Mouse (Mus musculus): ENCODE data around the gene Crispld2. TPM values are rescaled to one million over a fixed set of nuclear protein-coding genes. Genes with fewer than 3 reads are reported as not detected.

The Crispld2 gene
- total RNA-seq, 1 experiment = 12.1 TPM

DNA sequence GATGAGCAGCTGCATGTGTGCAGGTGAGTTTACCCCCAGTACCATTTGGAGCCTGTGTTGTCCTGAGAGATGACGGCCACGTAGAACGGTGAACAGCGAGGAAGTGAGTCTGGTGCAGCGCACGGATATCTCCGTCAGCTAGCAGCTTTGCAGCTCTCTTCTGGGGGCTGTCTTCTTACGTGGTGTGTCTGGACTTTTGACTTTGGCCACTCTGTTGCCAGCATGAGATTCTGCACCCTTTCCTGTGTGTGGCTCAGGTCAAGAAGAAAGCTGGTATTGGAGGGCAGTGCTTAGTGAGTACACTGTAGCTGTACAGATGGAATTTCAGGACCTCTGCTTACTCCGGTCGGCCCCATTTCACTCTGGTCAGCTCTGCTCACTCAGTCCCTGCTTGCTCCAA is 34.2 kb upstream of the Crispld2 start:
- H3K9ac ChIP-seq (ENCODE audit: insufficient read depth, low read depth, low read length, poor library complexity, severe bottlenecking) = no peak overlapping the region
- no peak for TF ChIP-seq ZNF384 (IDR thresholded peaks at IDR 0.05; ENCODE audit: low read depth, low read length)
- no peak for TF ChIP-seq CHD2 (IDR thresholded peaks at IDR 0.05; ENCODE audit: low read depth, low read length)
- no peak for TF ChIP-seq MAFK (IDR thresholded peaks at IDR 0.05; ENCODE audit: insufficient read depth, low read depth, low read length)
- no peak for TF ChIP-seq ZC3H11A (IDR thresholded peaks at IDR 0.05; ENCODE audit: borderline replicate concordance, low read depth, low read length)
- no peak for TF ChIP-seq HCFC1 (IDR thresholded peaks at IDR 0.05; ENCODE audit: borderline replicate concordance, insufficient read depth, low read length)
- H3K4me3 ChIP-seq (ENCODE audit: insufficient read depth in 1 of 2, low read depth in 1 of 2, low read length in 2 of 2, poor library complexity in 1 of 2, severe bottlenecking in 1 of 2) = no peak overlapping the region
- H3K9me3 ChIP-seq (ENCODE audit: control insufficient read depth, insufficient read depth, low read depth, low read length) = no peaks in the 10 kb centered on the region
- H3K27ac ChIP-seq (ENCODE audit: insufficient read depth, low read depth, low read length, poor library complexity, severe bottlenecking) = no peak overlapping the region
- in situ Hi-C loops (cut with MboI; ENCODE audit: low sequenced_read_pairs in 2 of 2, unreplicated experiment in 2 of 2) = no loop called here
- H3K4me1 ChIP-seq (ENCODE audit: control insufficient read depth in 2 of 2, insufficient read depth in 2 of 2, low read length in 2 of 2, poor library complexity in 1 of 2) = peaks cover 0 to 3% of the 10 kb centered on the region in 2 experiments; a peak in 1 of 4 replicates
- H3K36me3 ChIP-seq (ENCODE audit: control insufficient read depth, insufficient read depth, low read length, poor library complexity, severe bottlenecking) = peaks cover 46% of the 10 kb centered on the region
- DNase-seq (ENCODE audit: low read depth, low spot score) = no peak

DNA sequence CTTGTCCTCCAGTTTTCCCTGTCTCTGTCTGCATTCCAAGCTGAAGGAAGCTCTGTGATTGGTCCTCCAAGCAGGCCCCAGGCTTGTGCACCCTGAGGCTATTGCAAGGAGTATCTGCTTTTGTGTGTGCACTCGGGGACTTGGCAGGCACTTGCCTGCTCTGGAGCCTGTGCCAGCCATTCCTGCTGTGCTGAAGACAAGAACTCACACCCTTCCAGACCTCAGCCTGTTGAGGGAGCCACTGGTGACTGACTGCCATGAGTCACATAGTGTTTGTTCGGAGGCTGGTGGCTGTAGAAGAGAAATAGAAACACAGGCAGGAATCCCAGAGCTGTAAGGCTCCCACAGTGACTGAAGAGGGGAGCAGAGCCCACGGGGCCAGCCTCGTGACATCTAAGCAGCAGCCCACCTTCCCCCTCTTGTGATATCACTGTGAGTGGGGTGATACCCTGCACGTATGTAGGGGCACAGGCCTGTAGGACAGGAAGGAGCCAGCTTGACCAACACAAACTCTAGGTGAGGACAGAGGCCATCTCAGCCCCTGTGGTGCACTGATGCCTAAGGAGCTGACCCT is 31.6 kb upstream of the Crispld2 start:
- TF ChIP-seq CHD2 (IDR thresholded peaks at IDR 0.05; ENCODE audit: low read depth, low read length) = no peak
- TF ChIP-seq ZNF384 (IDR thresholded peaks at IDR 0.05; ENCODE audit: low read depth, low read length) = no peak
- no peak for TF ChIP-seq HCFC1 (IDR thresholded peaks at IDR 0.05; ENCODE audit: borderline replicate concordance, insufficient read depth, low read length)
- no peak for TF ChIP-seq MAFK (IDR thresholded peaks at IDR 0.05; ENCODE audit: insufficient read depth, low read depth, low read length)
- TF ChIP-seq ZC3H11A (IDR thresholded peaks at IDR 0.05; ENCODE audit: borderline replicate concordance, low read depth, low read length) = no peak
- H3K27ac ChIP-seq (ENCODE audit: insufficient read depth, low read depth, low read length, poor library complexity, severe bottlenecking) = no peak overlapping the region
- in situ Hi-C loops (cut with MboI; ENCODE audit: low sequenced_read_pairs in 2 of 2, unreplicated experiment in 2 of 2) = loop anchor here in 1 of 2 experiments (10.0 kb wide), 1 partner anchor 114 kb away; no protein-coding TSS in a partner anchor
- no peak overlapping the region for H3K9ac ChIP-seq (ENCODE audit: insufficient read depth, low read depth, low read length, poor library complexity, severe bottlenecking)
- no peak overlapping the region for H3K4me3 ChIP-seq (ENCODE audit: insufficient read depth in 1 of 2, low read depth in 1 of 2, low read length in 2 of 2, poor library complexity in 1 of 2, severe bottlenecking in 1 of 2)
- H3K9me3 ChIP-seq (ENCODE audit: control insufficient read depth, insufficient read depth, low read depth, low read length) = no peaks in the 10 kb centered on the region
- peaks cover 0 to 3% of the 10 kb centered on the region in 2 experiments; a peak in 1 of 4 replicates for H3K4me1 ChIP-seq (ENCODE audit: control insufficient read depth in 2 of 2, insufficient read depth in 2 of 2, low read length in 2 of 2, poor library complexity in 1 of 2)
- peaks cover 26% of the 10 kb centered on the region for H3K36me3 ChIP-seq (ENCODE audit: control insufficient read depth, insufficient read depth, low read length, poor library complexity, severe bottlenecking)
- DNase-seq (ENCODE audit: low read depth, low spot score) = no peak

DNA sequence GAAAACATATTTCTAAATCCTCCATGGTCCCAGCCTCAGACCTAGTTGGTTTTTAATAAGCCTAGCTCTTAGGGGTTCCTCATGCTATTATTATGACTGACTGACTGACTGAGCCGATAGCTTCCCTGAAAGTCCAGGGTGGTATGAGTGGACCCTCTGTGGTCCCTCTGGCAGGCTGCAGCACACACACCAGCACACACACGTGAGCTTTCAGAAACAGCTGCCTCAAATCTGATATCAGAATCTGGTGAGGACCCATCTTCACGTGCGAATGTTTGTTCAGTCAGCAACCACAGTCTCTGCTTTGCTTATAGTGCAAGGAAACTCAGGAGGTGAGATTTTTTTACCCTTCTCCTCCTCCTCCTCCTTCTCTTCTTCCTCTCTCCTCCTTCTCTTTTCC is 27.4 kb upstream of the Crispld2 start:
- TF ChIP-seq ZNF384 (IDR thresholded peaks at IDR 0.05; ENCODE audit: low read depth, low read length) = no peak
- no peak for TF ChIP-seq HCFC1 (IDR thresholded peaks at IDR 0.05; ENCODE audit: borderline replicate concordance, insufficient read depth, low read length)
- no peak for TF ChIP-seq CHD2 (IDR thresholded peaks at IDR 0.05; ENCODE audit: low read depth, low read length)
- no peak for TF ChIP-seq ZC3H11A (IDR thresholded peaks at IDR 0.05; ENCODE audit: borderline replicate concordance, low read depth, low read length)
- no peak for TF ChIP-seq MAFK (IDR thresholded peaks at IDR 0.05; ENCODE audit: insufficient read depth, low read depth, low read length)
- no peaks in the 10 kb centered on the region for H3K9me3 ChIP-seq (ENCODE audit: control insufficient read depth, insufficient read depth, low read depth, low read length)
- no peak for DNase-seq (ENCODE audit: low read depth, low spot score)
- in situ Hi-C loops (cut with MboI; ENCODE audit: low sequenced_read_pairs in 2 of 2, unreplicated experiment in 2 of 2) = loop anchor here in 1 of 2 experiments (10.0 kb wide), 1 partner anchor 110 kb away; no protein-coding TSS in a partner anchor
- no peak overlapping the region for H3K27ac ChIP-seq (ENCODE audit: insufficient read depth, low read depth, low read length, poor library complexity, severe bottlenecking)
- H3K9ac ChIP-seq (ENCODE audit: insufficient read depth, low read depth, low read length, poor library complexity, severe bottlenecking) = no peak overlapping the region
- H3K4me3 ChIP-seq (ENCODE audit: insufficient read depth in 1 of 2, low read depth in 1 of 2, low read length in 2 of 2, poor library complexity in 1 of 2, severe bottlenecking in 1 of 2) = no peak overlapping the region
- H3K36me3 ChIP-seq (ENCODE audit: control insufficient read depth, insufficient read depth, low read length, poor library complexity, severe bottlenecking) = no peaks in the 10 kb centered on the region
- peaks cover 0 to 3% of the 10 kb centered on the region in 2 experiments; a peak in 1 of 4 replicates for H3K4me1 ChIP-seq (ENCODE audit: control insufficient read depth in 2 of 2, insufficient read depth in 2 of 2, low read length in 2 of 2, poor library complexity in 1 of 2)

DNA sequence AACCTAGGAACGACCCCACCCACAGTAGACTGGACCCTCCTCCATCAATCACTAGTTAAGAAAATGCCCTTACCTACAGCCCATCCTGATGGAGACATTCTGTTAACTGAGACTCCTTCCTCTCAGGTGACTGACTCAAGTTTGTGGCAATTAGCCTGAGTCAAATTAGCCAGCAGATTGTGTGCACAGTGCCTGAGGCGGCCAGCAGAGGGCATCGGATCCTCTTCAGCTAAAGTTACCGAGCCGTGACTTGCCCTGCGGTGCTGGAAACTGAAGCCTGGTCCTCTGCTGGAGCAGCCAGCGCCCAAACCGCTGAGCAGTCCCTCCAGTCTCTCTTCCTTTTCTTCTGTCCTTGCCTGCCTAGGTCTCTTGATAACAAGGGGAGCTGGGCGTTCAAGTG is 24.8 kb upstream of the Crispld2 start:
- no peak for DNase-seq (ENCODE audit: low read depth, low spot score)
- TF ChIP-seq ZNF384 (IDR thresholded peaks at IDR 0.05; ENCODE audit: low read depth, low read length) (no peak), ZC3H11A (IDR thresholded peaks at IDR 0.05; ENCODE audit: borderline replicate concordance, low read depth, low read length) (no peak), MAFK (IDR thresholded peaks at IDR 0.05; ENCODE audit: insufficient read depth, low read depth, low read length) (no peak), CHD2 (IDR thresholded peaks at IDR 0.05; ENCODE audit: low read depth, low read length) (no peak), HCFC1 (IDR thresholded peaks at IDR 0.05; ENCODE audit: borderline replicate concordance, insufficient read depth, low read length) (no peak)

More for the DNA sequence above, 24.8 kb upstream of the Crispld2 start:
- Histone ChIP-seq H3K4me1 (ENCODE audit: control insufficient read depth in 2 of 2, insufficient read depth in 2 of 2, low read length in 2 of 2, poor library complexity in 1 of 2) (no peaks in the 10 kb centered on the region), H3K27ac (ENCODE audit: insufficient read depth, low read depth, low read length, poor library complexity, severe bottlenecking) (no peak overlapping the region), H3K36me3 (ENCODE audit: control insufficient read depth, insufficient read depth, low read length, poor library complexity, severe bottlenecking) (no peaks in the 10 kb centered on the region), H3K4me3 (ENCODE audit: insufficient read depth in 1 of 2, low read depth in 1 of 2, low read length in 2 of 2, poor library complexity in 1 of 2, severe bottlenecking in 1 of 2) (no peak overlapping the region), H3K9ac (ENCODE audit: insufficient read depth, low read depth, low read length, poor library complexity, severe bottlenecking) (no peak overlapping the region), H3K9me3 (ENCODE audit: control insufficient read depth, insufficient read depth, low read depth, low read length) (no peaks in the 10 kb centered on the region)
- in situ Hi-C loops (cut with MboI; ENCODE audit: low sequenced_read_pairs in 2 of 2, unreplicated experiment in 2 of 2) = loop anchor here in 1 of 2 experiments (10.0 kb wide), 1 partner anchor 107 kb away; no protein-coding TSS in a partner anchor
